Mouse (Mus musculus): Measurements from ENCODE around the gene Pnpla7.
A peak's percentile ranks its signal among the peaks of the same experiment; 100 is the strongest.

- no peak for TF ChIP-seq CTCF (IDR thresholded peaks at IDR 0.05 in 2 of 3, conservative IDR thresholded peaks at IDR 0.05 in 1 of 3; ENCODE audit: control insufficient read depth in 1 of 3, insufficient read depth in 1 of 3, low read depth in 2 of 3, low read length in 3 of 3, poor library complexity in 1 of 3, severe bottlenecking in 1 of 3)
- TF ChIP-seq POLR2AphosphoS2 (IDR thresholded peaks at IDR 0.05; ENCODE audit: low read length) = no peak
- TF ChIP-seq TCF12 (IDR thresholded peaks at IDR 0.05; ENCODE audit: low read depth, low read length) = peak; percentile 53
Observed at GRCm38 (mm10) chr2:25098005-25098615, 122.3 kb downstream of the Pnpla7 start.

Data from MEL (cell line).